Mouse (Mus musculus) c-Kit-negative CD71-positive TER-119-positive erythroid progenitor cells, embryonic 14.5 days (primary cell): ENCODE results near the gene Hs6st1.
A peak's percentile ranks its signal among the peaks of the same experiment; 100 is the strongest.

ENCODE experiments used
- DNase-seq: peaks from one replicate; pipeline ENCODE4 v3.0.0-alpha.2; 2013; ENCODE audit warnings: low read depth, low spot score

The Hs6st1 gene

GRCm38 (mm10) chr1:36129126-36129525, 60.9 kb downstream of the Hs6st1 start:
- DNase-seq: no peak

DNA sequence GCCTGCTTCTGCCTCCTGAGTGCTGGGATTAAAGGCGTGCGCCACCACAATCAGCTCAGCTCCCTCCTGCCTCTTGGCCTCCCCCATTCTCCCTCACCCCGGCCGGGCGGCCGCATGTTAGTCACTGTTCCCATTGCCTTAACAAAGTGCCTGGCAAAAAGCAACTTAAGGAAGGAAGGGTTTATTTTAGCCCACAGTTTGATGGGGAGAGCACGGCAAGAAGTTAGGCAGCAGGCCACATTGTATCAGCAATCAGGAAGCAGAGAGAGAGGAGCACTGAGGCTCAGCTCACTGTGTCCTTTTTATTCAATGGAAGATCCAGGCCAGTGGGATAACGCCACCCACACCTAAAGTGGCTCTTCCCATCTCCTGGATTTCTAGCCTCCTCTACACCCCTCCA, 61.7 kb downstream of the Hs6st1 start:
- no peak for DNase-seq

GRCm38 (mm10) chr1:36130307-36131035, 62.3 kb downstream of the Hs6st1 start:
- peak; percentile 36 for DNase-seq

DNA sequence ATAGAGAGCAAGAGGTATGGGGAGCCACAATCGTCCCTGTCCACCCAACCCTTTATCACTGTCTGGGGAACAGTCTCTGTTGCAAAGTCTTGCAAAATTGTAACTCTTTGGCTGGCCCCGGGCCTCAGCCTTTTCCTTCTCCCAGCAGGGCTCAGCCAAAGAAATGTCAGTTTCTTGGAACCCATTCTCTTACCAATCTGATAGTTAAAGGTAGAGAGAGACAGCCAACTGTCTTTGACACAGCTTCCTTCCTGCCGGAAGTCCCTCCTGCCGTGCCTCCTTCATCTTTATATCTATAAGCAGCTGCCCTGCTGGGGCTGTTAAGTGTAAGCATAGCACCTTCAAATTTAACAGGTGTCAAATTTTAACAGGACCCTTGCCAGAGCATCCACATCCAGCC, 63.0 kb downstream of the Hs6st1 start:
- DNase-seq: no peak

GRCm38 (mm10) chr1:36131766-36132165, 63.6 kb downstream of the Hs6st1 start:
- DNase-seq: no peak

GRCm38 (mm10) chr1:36132211-36132610, 64.0 kb downstream of the Hs6st1 start:
- DNase-seq: no peak

DNA sequence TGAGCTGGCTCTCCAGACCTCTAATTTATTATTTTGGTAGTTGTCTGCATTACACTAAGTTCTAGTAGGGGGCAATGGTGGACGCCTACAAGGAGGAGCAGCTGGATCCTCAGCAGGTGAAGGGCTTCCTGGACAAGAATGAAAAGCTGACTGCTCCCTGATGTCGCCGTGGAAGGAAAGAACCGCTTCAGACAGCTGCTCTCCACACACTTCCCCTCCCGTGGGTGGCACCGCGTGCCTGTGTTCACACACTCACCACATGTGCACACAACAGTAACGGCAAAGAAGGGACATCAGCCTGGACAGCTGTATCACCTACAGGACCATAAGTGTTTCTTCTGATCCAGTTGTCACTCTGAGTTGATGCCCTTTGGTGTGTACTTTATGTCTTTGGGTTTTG, 64.8 kb downstream of the Hs6st1 start:
- no peak for DNase-seq

- DNase-seq: no peak
Measured at GRCm38 (mm10) chr1:36133647-36134046, 65.4 kb downstream of the Hs6st1 start.

DNA sequence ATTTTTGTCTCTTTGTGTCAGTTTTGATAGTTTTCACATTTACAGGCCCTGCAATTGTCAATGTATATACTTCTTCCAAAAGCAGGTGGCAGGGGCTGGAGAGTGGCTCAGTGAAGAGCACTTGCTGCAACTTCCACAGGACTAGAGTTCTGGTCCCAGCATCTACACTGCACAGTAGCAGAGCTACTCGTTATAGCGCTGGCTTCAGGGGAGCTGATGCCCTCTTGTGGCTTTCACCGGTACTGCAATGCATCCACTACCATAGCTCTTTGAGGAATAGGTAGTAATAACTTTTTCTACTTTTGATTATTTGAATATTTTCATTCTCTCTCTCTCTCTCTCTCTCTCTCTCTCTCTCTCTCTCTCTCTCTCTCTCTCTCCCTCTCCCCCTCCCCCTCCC, 66.4 kb downstream of the Hs6st1 start:
- peak; percentile 76 for DNase-seq

GRCm38 (mm10) chr1:36140311-36140710, 72.1 kb downstream of the Hs6st1 start:
- DNase-seq: no peak

- DNase-seq: no peak
Measured at GRCm38 (mm10) chr1:36145050-36145449, 76.8 kb downstream of the Hs6st1 start.

DNA sequence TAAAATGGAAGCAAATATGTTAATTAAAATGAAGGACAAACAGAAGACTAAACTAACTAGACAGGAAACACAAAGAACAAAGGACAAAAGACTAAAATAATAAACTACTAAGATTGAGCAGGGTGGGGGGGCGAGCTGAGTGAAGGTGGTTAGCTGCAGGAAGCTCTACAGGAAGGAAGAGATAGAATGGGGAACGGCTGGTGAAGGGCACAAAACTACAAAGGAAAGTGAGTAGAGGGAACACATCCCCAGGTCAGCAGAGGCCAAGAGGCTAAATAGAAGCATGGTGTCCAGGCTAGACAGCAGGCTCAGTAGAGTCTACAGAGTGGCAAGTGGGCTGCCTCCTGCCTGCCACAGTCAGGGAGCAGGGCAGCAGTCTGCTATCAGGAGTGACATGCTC, 80.6 kb downstream of the Hs6st1 start:
- no peak for DNase-seq

DNA sequence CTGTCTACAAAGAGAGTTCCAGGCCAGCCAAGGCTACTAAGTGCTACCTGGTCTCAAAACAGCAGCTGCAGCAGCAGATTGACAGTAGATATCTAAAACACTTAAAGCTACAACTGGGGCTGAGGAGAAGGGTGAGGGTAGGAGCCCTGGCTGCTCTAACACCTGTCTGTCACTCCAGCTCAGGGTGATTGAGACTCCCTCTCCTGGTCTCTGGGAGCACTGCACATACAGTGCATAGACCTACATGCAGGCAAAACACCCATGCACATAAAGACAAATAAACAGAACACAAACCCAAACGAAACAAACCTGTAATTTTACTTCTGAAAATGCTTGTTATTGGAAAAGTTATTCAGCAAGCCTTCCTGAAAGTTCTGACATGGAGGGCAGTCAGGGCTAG, 81.2 kb downstream of the Hs6st1 start:
- DNase-seq: no peak
